Mouse (Mus musculus): ENCODE data around the gene Myl6.

Myl6 gene

GRCm38 (mm10) chr10:128493695-128494666 is at the start of gene Myl6:
Myl6 (minus strand) TSS chr10:128494145.
- DNase-seq: peak; percentile 98

DNA sequence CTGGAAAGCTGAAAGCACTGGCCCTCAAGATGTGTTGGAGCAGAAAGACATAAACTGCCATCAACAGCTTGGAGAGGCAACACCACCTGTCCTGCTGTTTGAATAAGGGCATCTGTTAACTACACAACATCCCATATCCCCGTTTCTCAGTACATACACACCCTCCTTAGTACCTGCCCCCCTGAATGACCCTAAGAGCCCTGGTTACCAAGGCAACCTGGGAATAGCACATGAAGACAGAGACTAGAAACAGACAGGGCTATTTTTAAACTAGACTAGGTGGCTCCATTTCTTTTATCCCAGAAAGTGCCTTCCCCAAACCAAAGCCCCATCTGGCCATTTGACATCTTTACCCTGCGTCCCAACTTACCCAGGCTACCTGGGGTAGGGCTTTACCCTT is 49.2 kb upstream of the Myl6 start:
- DNase-seq: no peak

GRCm38 (mm10) chr10:128538340-128538870 is 44.5 kb upstream of the Myl6 start:
- no peak for DNase-seq

DNA sequence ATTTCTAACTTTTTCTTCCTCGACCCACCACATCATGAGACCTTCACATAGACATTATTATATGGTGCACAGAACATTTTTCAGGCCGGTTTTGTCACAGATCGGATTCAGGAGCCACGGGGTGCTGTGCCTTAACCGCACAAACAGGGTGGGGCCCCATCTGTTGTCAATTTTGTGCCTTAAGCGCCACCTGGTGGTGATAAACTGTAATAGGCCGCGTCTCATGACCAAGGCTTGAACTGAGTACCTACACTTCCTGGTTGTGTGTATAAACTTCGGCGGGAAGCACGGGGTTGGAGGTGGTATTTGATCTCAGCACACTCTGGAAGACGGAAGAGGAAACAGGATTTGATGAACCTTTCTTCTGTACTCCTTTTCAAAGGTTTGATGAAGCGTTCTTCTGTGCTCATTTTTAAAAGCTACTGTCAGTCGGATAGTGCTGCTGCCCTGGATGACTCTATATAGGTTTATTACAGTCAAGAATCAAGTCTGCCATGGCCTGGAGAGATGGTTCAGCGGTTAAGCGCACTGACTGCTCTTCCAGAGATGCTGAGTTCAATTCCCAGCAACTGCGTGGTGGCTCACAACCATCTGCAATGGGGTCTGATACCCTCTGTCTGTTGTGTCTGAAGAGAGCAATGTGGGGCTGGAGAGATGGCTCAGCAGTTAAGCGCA is 42.5 kb upstream of the Myl6 start:
- DNase-seq: peak; percentile 89

DNA sequence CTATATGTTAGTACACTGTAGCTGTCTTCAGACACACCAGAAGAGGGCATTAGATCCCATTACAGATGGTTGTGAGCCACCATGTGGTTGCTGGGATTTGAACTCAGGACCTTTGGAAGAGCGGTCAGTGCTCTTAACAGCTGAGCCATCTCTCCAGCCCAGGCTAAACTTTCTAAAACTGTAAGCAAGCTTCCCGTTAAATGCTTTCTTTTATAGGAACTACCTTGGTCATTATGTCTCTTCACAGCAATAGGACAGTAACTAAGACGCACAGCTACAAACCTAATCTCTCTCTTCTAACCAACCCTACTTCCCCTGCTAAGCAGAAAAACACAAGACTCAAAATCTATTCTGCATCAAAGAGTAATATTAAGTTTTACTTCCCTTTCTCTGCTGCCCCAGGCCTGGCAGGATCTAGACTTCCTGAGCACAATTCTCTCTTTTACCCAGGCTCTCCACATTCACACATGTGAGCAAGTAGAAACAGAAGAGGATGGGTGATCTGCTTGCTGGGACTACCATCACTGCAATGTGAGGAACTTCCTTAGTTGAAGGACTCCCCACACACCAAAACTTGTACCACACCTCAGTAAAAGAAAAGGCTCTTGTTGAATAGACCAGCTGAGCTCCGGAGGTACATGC is 41.8 kb upstream of the Myl6 start:
- no peak for DNase-seq

DNA sequence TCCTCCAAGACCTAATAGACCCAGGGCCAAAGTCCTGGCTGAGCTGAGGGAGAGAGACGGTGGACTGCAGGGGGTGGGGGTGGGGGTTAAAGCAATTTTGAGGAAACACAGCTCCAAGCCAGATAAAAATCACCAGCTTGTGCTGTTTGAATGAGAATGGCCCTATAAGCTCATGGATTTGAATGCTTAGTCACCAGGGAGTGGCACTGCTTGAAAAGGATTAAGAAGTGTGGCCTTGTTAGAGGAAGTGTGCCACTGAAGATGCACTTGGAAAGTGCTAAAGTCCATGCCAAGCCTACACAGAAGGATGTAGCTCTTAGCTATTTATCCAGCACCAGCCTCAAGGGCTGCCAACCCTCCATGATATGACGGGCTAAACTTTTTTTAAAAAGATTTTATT is 41.3 kb upstream of the Myl6 start:
- DNase-seq: no peak

GRCm38 (mm10) chr10:128526366-128527356 is 32.7 kb upstream of the Myl6 start:
- no peak for DNase-seq

DNA sequence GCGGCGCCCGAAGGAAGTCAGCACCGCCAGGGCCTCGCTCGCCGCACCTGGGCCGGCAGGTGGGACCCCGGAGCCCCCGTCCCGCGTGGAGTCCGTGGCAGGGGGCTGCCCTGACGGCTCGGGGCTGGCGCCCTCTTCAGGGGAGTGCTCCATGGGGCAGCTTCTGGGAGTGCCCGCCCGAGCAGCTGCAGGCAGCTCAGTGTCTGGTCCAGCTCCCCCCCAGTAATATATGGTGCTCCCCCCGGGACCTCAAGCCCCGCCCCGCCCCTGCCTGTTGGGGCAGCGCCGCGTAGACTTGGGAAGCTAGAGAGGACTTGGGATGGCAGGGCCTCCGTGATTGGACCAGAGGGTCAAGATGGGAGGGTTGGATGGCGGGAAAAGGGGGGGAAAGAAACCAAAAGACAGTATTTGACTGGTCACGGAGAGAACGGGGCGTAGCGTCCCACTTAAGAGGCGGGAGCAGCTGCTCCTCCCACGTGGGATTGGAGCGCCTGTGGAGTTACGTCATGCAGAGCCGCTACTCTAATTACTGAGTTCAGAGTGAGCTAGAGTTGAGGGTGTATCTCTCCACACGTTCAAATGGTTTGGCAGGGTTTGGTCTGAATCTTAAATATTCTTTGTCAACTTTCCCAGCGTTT is 31.8 kb upstream of the Myl6 start, which contains the start of gene Esyt1:
TSS of gene Esyt1 (minus strand) at position 201 of the 638 bp plus-strand sequence.
- DNase-seq: peak; percentile 87

GRCm38 (mm10) chr10:128524732-128525662 is 31.1 kb upstream of the Myl6 start:
- DNase-seq: peak; percentile 81

DNA sequence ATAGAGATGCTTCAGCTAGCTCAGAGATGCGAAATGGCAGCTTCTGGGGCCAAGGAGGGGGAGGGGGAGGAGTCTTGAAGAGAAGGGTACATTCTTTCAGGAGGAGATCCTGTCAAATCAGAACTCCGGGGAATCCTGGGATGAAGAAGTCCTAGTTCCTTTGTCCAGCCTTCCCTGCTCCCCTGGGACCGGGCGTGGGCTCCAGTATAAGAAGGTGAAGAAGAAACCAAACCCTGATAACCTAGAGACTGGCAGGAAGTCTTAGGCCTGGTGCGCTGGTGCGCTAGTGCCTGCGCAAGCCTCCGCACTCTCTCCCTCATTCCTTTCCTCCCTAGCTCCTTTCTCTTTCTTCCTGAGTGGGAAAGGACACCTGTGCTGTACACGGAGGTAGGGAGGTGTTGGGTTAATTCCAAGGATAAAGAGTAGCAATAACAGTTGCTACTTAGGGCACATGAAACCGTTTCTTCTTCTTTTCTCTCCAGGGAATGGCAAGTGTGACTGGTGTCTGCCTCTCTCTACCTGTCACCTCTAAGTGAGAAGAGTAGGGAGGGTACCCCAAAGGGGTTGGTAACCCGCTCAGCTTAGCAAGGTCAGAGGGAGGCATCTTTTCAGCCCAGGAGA is 30.3 kb upstream of the Myl6 start:
- peak; percentile 55 for DNase-seq

DNA sequence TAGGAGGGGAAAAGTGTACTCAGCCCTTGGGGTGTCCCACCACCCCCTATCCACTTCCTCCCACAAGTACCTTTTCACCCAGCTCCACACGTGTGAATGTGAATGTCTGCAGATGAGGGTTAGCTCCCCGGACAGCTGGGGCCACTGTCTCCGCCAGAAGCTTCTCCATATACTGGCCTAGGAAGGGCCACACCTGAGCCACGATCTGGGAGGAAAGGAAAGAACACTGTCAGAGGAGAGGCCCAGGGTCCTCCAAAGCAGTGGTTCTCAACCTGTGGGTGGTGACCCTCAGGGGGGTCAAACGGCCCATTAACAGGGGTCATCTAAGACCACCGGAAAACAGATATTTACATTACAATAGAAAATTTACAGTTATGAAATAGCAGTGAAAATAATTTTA is 28.4 kb upstream of the Myl6 start:
- DNase-seq: no peak

- no peak for DNase-seq
Observed at GRCm38 (mm10) chr10:128520591-128520990, 26.6 kb upstream of the Myl6 start.

GRCm38 (mm10) chr10:128518833-128519232 is 24.9 kb upstream of the Myl6 start:
- peak; percentile 65 for DNase-seq

DNA sequence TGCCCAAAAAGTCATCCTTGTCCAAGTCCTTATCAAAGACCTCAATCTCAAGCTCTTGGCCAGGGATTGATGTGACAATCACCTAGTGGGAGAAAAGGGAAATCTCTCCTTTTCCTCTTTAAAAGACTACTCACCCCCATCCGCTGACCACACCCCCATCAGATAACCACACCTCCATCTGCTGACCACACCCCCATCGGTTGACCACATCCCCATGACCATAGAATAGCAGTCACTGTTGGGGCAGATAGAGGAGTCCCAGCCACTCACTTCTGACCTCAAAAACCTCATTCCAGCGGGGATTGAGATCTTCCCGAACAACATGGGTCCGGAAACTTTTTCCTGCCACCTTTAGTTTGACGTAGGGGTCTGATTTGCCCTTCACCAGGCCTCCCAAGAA is 22.7 kb upstream of the Myl6 start:
- no peak for DNase-seq

DNA sequence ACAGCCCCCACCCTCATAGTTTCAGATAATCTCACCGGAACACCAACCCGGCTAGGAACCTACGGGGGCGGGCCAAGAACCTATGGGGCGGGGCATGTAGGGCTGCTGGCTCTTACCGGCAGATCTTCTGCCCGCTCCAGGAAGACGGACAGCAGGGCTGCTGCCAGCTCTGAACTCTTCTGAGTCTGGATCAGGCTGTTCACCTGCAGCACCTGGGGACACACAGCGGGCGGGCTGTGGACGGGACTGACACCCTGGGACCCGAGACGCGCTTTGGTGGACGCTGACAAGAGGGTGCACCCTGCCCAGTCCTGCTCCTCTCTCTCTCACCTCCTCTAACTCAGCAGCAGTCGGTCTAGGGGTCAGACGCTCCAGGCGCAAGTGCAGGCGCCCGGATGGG is 22.1 kb upstream of the Myl6 start:
- DNase-seq: no peak

DNA sequence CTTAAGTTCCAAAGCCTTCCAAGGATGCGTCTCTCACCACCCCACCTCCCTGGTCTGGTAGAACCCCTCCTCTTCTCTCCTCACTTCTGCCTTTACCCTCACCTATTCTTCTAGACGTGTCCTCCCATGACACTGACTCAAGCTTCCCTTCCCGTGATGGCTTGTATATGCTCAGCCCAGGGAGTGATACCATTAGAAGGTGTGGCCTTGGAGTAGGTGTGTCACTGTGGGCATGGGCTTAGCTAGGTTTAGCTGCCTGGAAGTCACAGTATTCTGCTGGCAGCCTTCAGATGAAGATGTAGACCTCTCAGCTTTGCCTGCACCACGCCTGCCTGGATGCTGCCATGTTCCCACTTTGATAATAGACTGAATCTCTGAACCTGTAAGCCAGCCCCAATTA is 21.1 kb upstream of the Myl6 start:
- DNase-seq: no peak

- DNase-seq: no peak
Observed at GRCm38 (mm10) chr10:128511761-128512160, 17.8 kb upstream of the Myl6 start.

DNA sequence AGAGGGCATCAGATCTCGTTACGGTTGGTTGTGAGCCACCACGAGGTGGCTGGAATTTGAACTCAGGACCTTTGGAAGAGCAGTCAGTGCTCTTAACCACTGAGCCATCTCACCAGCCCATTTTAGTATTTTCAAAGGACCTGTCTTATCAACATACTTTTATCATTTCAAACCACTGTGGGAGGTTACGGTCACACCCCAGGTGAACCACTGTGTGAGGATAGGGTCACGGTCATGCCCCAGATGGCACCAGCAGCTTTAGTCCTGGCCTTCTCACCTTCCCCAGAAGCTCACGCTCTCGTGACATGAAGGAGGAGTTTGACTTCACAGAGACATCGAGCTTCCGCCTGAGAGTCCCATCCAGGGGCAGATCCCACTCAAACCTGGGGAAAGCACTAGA is 17.2 kb upstream of the Myl6 start:
- no peak for DNase-seq

DNA sequence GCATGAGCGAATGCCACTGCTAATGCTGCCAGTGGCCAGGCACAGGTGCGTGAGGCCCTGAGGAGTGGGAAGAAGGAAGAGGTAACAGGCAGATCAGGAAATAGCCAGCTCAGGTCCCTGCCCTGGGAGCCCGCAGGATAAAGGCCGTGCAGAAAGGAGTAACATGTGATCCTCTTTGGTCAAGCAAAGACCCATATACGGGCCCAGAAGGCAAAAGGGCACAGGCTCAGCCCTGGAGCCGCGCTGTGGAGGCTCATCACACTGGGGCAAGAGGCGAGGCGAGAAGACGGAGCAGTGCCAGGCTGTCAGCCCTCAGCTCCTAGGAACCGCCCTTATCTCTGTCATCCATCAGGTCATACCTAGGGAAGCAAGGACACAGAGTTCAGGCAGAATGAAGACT is 16.4 kb upstream of the Myl6 start:
- no peak for DNase-seq

GRCm38 (mm10) chr10:128509831-128510230 is 15.9 kb upstream of the Myl6 start:
- no peak for DNase-seq

Measured in thymus, postnatal 4 days (tissue).